Mouse (Mus musculus): ENCODE results near the gene Tgtp2. TPM values are rescaled to one million over a fixed set of nuclear protein-coding genes. Genes with fewer than 3 reads are reported as not detected.
A peak's percentile ranks its signal among the peaks of the same experiment; 100 is the strongest.
"Not testable (repeated sequence)": the region's sequence is repeated elsewhere in the genome, so short reads cannot be mapped to it uniquely, and the experiment has no call there.

Gene Tgtp2
- 0.06 TPM in 1 of 2 replicates, not detected in the other for polyA plus RNA-seq (2016; fragmentation: Nextera tagmentation; extraction: Ambion mirVana)

DNA sequence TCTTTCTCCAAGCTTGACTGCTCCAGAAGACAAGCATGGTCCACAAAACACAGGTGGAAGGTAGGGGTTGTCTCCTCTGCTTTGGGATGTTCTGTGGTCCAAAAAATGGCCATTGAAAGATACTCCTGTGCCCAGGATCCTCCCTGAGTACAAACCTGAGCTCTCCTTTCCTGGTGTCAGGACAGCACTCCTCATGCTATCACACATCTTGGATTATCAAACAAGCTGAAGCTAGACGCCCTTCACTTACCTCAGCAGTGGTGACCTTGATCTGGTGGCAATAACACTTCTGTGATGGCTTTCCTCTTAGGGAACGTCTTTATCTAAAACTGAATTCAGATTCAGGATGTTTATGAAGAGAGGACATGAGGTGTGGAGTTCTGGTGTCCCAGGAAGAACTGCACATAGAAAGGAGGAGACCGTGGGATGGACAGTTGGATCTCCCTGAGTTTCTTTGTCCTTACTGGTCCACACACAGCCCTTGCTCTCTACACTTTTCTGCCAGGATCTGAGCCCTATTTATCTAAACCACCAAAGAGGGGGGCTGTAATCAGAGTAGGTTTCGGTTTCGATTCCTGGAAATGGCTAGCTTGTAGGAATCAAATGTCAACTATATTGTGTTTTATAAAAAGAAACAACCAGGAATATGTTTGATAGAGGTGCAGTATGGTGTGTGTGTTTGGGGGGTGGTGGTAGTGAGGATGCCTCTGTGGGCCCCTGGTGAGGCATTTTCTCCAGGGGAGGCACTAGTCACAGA is at the start of gene Tgtp2:
Gene Tgtp2, minus strand, starts transcription at position 494 of the 757 bp plus-strand sequence.
- H3K4me1 ChIP-seq; H3K4me2 ChIP-seq (replicated peaks); H3K4me3 ChIP-seq; ATAC-seq (ENCODE audit: low FRiP score, low read depth); H3K27me3 ChIP-seq; H3K27ac ChIP-seq (replicated peaks); H3K9me3 ChIP-seq; H3K36me3 ChIP-seq; H3K9ac ChIP-seq (replicated peaks): not testable (repeated sequence)
- WGBS = 87% methylated on average over 5 of the region's 5 CpGs

DNA sequence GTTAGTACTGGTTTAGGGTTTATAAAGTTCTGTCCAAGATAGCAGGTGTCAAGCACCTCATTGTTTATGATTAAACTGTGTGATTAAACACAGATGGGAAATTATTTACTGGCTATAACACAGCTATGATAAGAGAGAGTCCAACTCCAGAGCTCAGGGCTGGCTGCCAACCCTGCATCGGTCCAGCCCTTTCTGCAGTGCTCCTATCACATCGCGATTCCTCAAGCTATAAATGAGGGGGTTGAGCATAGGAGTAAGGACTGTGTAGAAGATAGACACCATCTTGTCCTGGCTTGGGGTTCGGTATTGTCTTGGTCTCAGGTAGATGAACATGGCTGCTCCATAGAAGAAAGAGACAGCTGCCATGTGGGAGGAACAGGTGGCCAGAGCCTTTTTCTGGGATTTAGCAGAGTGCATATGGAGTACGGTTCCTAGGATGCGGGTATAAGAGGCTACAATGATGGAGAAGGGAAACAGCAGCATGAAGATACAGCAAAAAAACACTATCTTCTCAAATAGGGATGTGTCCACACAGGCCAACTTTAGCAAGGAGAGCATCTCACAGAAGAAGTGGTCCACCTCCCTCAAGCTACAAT is 48.7 kb upstream of the Tgtp2 start:
- Histone ChIP-seq H3K4me2 (replicated peaks) (no peak overlapping the region), H3K36me3 (no peaks in the 10 kb centered on the region), H3K9ac (replicated peaks) (no peak overlapping the region), H3K4me3 (no peak overlapping the region), H3K27me3 (no peaks in the 10 kb centered on the region), H3K27ac (replicated peaks) (no peak overlapping the region), H3K4me1 (no peaks in the 10 kb centered on the region), H3K9me3 (no peaks in the 10 kb centered on the region)
- WGBS = 91% methylated on average over 6 of the region's 6 CpGs
- ATAC-seq (ENCODE audit: low FRiP score, low read depth) = no peak

DNA sequence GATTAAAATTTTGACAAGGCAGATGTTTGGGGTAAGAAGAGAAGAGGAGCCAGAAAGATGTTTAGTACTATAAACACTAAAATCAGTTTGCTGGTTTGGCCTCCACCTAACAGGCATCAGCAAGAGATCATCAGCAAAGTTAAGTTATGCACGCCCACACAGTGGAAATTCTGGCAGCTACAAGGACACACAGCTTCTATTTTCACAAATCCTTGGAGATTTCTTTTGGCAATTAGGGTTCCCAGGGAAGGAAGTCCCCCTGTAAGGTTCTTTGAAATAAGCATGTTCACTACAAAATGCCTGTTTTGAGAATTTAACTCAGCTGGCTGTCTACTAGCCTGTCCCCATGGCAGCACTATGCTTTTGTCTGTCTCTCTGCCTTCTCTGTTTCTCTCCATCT is 47.0 kb upstream of the Tgtp2 start:
- ATAC-seq (ENCODE audit: low FRiP score, low read depth) = no peak
- Histone ChIP-seq H3K9ac (replicated peaks) (no peak overlapping the region), H3K27ac (replicated peaks) (no peak overlapping the region), H3K27me3 (no peaks in the 10 kb centered on the region), H3K9me3 (no peaks in the 10 kb centered on the region), H3K4me2 (replicated peaks) (no peak overlapping the region), H3K36me3 (no peaks in the 10 kb centered on the region), H3K4me1 (no peaks in the 10 kb centered on the region), H3K4me3 (no peak overlapping the region)
- 77% methylated on average over 1 of the region's 1 CpGs for WGBS

DNA sequence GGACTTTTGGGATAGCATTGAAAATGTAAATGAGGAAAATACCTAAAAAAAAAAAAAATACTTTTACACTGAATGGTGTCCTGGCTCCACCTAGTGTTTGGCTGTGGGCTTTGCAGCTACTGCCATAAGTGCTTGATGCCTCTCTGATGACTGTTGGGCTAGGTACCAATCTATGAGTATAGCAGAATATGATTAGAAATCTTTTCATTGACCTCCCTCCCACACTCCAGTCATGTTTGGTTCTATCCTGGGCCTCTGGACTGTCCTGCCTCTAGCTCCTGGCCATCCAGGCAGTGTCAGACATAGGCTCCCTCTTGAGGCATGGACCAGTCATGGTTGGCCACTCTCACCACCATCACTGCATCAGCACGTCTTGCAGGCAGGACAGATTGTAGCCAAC is 44.8 kb upstream of the Tgtp2 start:
- no peak for ATAC-seq (ENCODE audit: low FRiP score, low read depth)
- Histone ChIP-seq H3K9ac (replicated peaks) (no peak overlapping the region), H3K4me2 (replicated peaks) (no peak overlapping the region), H3K27me3 (no peaks in the 10 kb centered on the region), H3K4me3 (no peak overlapping the region), H3K4me1 (no peaks in the 10 kb centered on the region), H3K9me3 (no peaks in the 10 kb centered on the region), H3K27ac (replicated peaks) (no peak overlapping the region), H3K36me3 (no peaks in the 10 kb centered on the region)
- 36% methylated on average over 1 of the region's 1 CpGs for WGBS

DNA sequence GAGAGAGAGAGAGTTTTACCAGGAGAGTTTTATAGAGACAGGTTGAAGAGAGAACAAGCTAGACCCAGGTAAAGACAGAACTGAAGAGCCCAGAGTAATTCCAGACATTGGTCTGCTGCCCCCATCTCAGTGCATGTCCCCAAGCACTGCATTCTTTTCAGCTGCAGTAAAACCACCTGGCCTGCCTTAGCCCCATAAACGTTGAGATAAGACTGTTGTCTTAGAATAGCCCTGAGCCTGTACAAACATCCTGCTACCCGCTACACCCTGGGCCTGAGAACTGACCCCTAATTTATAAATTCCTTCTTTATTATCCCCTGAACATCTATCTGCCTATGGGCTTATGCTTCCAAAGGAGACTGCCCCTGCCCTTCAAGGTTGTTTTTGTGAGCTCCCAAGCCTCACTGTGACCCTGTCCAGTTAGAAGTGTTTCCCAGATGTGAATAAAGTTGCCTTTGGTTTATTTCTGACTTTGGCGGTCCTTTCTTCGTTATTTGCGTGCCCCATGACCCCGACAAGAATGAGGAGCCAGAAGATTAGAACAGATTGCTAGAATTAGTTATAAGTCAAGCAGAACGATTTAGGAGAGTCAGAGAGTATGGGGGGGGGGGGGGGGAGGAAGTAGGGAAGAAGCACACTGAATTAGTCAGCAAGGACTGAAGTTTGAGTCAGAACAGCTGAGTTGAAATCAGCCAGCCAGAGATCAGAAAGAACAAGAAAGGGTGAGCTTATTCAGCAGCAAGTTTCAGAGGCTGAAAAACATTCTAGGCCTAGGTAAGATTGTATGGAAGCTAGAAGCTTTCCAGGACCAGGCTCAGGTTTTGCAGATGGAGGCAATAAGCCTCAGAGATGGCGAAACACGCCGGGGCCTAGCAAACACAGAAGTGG is 43.9 kb upstream of the Tgtp2 start:
- H3K9ac ChIP-seq (replicated peaks) = no peak overlapping the region
- 57% methylated on average over 10 of the region's 10 CpGs for WGBS
- H3K27me3 ChIP-seq = no peaks in the 10 kb centered on the region
- H3K27ac ChIP-seq (replicated peaks) = no peak overlapping the region
- 0 out of 2 replicates have a peak, but pooled peaks cover 2% of the 10 kb centered on the region for H3K4me1 ChIP-seq
- no peaks in the 10 kb centered on the region for H3K9me3 ChIP-seq
- H3K4me3 ChIP-seq = no peak overlapping the region
- no peak overlapping the region for H3K4me2 ChIP-seq (replicated peaks)
- ATAC-seq (ENCODE audit: low FRiP score, low read depth) = no peak
- H3K36me3 ChIP-seq = no peaks in the 10 kb centered on the region

DNA sequence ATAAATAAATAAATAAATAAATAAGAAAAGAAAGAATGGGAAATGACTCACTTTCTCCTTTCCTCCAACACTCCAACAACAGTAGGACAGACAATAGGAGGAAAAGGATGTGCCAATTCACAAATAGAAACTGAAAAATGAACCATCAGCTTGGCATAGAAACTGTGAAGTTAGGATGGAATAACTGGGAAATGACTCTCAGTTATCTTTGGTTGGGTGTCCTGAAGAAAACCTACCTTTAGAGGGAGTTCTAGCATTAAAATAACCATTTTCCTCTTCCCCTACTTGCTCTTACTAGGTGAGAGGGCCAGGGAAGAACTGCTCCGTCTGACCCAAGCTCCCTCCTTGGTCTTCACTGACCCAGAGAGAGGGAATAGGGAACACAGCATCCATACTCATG is 41.7 kb upstream of the Tgtp2 start:
- Histone ChIP-seq H3K9me3 (no peaks in the 10 kb centered on the region), H3K4me1 (0 out of 2 replicates have a peak, but pooled peaks cover 2% of the 10 kb centered on the region), H3K4me3 (no peak overlapping the region), H3K4me2 (replicated peaks) (no peak overlapping the region), H3K36me3 (no peaks in the 10 kb centered on the region), H3K9ac (replicated peaks) (no peak overlapping the region), H3K27me3 (no peaks in the 10 kb centered on the region), H3K27ac (replicated peaks) (no peak overlapping the region)
- 63% methylated on average over 1 of the region's 1 CpGs for WGBS
- ATAC-seq (ENCODE audit: low FRiP score, low read depth) = no peak

DNA sequence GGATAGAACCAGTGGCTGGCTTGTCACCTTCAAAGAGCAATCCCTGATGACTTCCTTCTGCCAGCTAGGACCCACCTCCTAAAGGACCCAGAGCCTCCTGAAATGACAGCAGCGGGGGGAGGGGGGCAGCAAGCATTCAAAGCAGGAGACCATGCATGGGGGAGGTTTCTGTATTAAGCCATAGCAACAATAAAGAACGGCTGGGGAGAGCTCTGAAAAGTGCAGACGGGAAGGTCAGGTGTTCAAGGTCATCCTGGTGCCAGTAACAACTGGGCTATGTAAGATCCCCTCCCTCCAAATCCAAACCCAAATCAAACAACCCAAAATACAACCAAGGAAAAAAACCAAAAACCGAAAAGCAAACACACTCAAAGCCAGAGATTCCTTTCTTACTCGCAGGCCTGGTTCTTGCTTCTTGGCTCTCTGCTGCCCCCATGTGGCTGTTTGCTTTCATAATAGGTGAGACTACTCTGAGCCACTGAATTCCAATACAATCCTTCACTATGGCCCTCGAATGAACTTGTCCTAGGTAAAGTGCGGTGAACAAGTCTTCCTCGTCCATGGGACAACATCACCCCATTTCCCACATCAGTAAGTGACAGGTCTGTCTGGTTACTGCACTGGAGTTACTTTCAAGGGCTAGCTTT is 39.2 kb upstream of the Tgtp2 start:
- peak; percentile 75 for ATAC-seq (ENCODE audit: low FRiP score, low read depth)
- Histone ChIP-seq H3K4me3 (no peak overlapping the region), H3K9me3 (no peaks in the 10 kb centered on the region), H3K4me2 (replicated peaks) (no peak overlapping the region), H3K27ac (replicated peaks) (no peak overlapping the region), H3K27me3 (no peaks in the 10 kb centered on the region), H3K4me1 (0 out of 2 replicates have a peak, but pooled peaks cover 2% of the 10 kb centered on the region), H3K36me3 (no peaks in the 10 kb centered on the region), H3K9ac (replicated peaks) (no peak overlapping the region)
- WGBS = 16% methylated on average over 8 of the region's 8 CpGs

DNA sequence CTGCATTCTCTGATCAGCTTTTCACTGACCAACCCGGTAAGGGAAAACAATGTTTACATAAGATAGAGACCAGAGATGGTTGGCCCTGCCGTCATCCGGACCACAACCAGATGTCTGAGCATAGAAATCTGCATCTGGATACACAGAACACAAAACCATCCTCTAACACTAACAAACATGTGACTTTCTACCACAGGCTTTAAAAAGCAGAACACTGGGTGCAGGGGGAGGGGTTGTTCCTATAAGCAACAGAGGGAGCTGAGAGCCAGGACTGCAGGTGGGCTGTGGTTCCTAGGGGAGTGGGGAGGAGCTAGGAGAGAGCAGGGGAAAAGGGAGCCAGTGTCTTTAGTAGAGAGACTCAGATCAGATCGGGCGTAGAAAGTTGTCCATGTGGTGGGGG is 37.5 kb upstream of the Tgtp2 start:
- no peak for ATAC-seq (ENCODE audit: low FRiP score, low read depth)
- H3K9ac ChIP-seq (replicated peaks) = no peak overlapping the region
- no peaks in the 10 kb centered on the region for H3K36me3 ChIP-seq
- H3K4me3 ChIP-seq = no peak overlapping the region
- no peak overlapping the region for H3K27ac ChIP-seq (replicated peaks)
- H3K4me2 ChIP-seq (replicated peaks) = no peak overlapping the region
- 0 out of 2 replicates have a peak, but pooled peaks cover 2% of the 10 kb centered on the region for H3K4me1 ChIP-seq
- no peaks in the 10 kb centered on the region for H3K27me3 ChIP-seq
- 55% methylated on average over 5 of the region's 5 CpGs for WGBS
- no peaks in the 10 kb centered on the region for H3K9me3 ChIP-seq

DNA sequence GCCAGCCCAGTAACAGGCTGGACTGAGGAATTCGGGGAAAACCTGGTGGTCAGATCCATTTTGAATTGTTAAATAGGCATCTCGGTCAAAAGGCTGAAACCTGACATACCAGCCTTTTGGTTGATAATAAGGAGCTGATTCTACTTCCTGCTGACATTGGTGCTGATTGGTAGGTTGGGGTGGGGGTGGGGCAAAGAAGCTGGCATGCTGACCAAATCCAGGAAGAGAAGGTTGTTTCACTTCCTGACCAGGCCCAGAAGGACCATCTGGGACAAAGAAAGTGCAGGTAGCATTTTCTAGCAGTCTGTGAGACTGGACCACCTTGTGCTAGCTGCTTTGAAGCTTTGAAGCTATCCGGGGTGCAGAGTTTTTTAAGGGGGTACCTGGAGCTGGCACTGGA is 36.4 kb upstream of the Tgtp2 start:
- no peaks in the 10 kb centered on the region for H3K9me3 ChIP-seq
- H3K9ac ChIP-seq (replicated peaks) = no peak overlapping the region
- H3K4me3 ChIP-seq = no peak overlapping the region
- no peaks in the 10 kb centered on the region for H3K27me3 ChIP-seq
- no peaks in the 10 kb centered on the region for H3K36me3 ChIP-seq
- no peak overlapping the region for H3K4me2 ChIP-seq (replicated peaks)
- WGBS = 85% methylated on average over 3 of the region's 3 CpGs
- no peak for ATAC-seq (ENCODE audit: low FRiP score, low read depth)
- peaks cover 2% of the 10 kb centered on the region; the same call in 1 of the 2 replicates for H3K4me1 ChIP-seq
- no peak overlapping the region for H3K27ac ChIP-seq (replicated peaks)

DNA sequence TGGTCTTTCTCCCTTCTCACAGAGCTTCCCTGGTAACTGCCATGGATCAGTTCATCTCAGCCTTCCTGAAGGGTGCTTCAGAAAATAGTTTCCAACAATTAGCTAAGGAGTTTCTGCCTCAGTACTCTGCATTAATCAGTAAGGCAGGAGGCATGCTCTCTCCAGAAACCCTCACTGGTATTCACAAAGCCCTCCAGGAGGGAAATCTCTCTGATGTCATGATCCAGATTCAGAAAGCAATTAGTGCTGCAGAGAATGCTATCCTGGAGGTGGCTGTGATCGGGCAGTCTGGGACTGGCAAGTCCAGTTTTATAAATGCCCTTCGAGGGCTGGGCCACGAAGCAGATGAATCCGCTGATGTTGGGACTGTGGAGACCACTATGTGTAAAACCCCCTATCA is 31.4 kb upstream of the Tgtp2 start:
- no peaks in the 10 kb centered on the region for H3K9me3 ChIP-seq
- H3K36me3 ChIP-seq = no peaks in the 10 kb centered on the region
- 90% methylated on average over 4 of the region's 4 CpGs for WGBS
- no peaks in the 10 kb centered on the region; the same call in 1 of the 2 replicates for H3K4me1 ChIP-seq
- no peak overlapping the region for H3K9ac ChIP-seq (replicated peaks)
- no peak overlapping the region for H3K4me2 ChIP-seq (replicated peaks)
- H3K27me3 ChIP-seq = no peaks in the 10 kb centered on the region
- H3K4me3 ChIP-seq = no peak overlapping the region
- ATAC-seq (ENCODE audit: low FRiP score, low read depth) = no peak
- H3K27ac ChIP-seq (replicated peaks) = no peak overlapping the region

DNA sequence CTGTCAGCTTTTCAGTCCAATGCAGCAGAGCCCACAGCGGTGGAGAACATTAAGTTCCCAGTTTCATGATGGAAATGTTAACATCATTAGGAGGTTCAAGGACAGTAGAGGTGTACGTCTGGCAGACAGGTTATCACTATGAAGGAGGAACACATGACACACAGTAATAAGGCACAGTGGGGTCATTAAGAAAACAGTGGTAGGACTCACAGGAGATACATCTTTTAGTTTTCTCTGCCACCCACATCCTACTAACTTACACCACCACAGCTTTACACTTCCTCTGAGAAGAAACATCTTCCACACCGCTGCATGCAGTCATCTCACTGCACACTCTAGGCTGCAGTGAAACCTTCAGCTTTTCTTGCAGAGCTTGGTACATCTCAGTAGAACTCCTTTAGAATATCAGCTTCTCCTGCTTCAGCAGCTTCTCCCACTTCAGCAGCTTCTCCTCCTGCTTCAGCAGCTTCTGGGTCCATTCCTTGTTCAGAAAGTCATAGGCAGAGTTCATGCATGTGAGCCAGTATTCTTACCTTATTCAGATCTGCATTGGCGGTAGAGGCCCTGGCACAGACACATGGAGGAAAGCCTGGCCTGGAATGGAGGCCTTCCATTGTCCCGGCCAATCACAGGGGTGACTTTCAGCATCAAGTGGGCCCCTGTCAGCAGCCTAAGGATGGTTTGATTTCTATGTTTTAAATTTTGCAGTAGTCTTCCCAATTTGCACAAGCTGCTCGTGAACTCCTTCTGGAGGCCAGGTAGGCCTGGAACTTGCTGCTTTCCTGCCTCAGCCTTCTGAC is 30.1 kb upstream of the Tgtp2 start:
- Histone ChIP-seq H3K9ac (replicated peaks) (no peak overlapping the region), H3K9me3 (no peaks in the 10 kb centered on the region), H3K27ac (replicated peaks) (no peak overlapping the region), H3K27me3 (no peaks in the 10 kb centered on the region), H3K4me3 (no peak overlapping the region), H3K4me1 (no peaks in the 10 kb centered on the region; the same call in 1 of the 2 replicates), H3K36me3 (no peaks in the 10 kb centered on the region), H3K4me2 (replicated peaks) (no peak overlapping the region)
- ATAC-seq (ENCODE audit: low FRiP score, low read depth) = no peak
- WGBS = 95% methylated on average over 6 of the region's 6 CpGs
